Mouse (Mus musculus) spleen, adult 2 months (tissue): ENCODE measurements around the gene Perm1.

Experiments used
- CTCF ChIP-seq: fragments of 200-500 bp; IDR thresholded peaks from 2 replicates; pipeline ENCODE4 v1.5.1; 2011; ENCODE audit warnings: mild to moderate bottlenecking, inconsistent platforms; ENCODE audit not compliant: insufficient read depth, insufficient read length, insufficient replicate concordance; ENCODE audit errors: extremely low read depth
- POLR2A ChIP-seq: fragments of 200-500 bp; IDR thresholded peaks from 2 replicates; pipeline ENCODE4 v1.6.1; 2011; ENCODE audit warnings: low read depth, low read length, inconsistent platforms

GRCm38 (mm10) chr4:156213134-156213533, 2.5 kb upstream of the Perm1 start:
- TF ChIP-seq CTCF = no peak
- no peak for TF ChIP-seq POLR2A
